Mouse (Mus musculus) cortical plate, adult 2 months (tissue): ENCODE data around the gene Cga. TPM values are rescaled to one million over a fixed set of nuclear protein-coding genes. Genes with fewer than 3 reads are reported as not detected.
"Not testable (repeated sequence)": the region's sequence is repeated elsewhere in the genome, so short reads cannot be mapped to it uniquely, and the experiment has no call there.

ENCODE experiments used
- H3K27ac ChIP-seq: fragments of 200-500 bp; 2 replicates; pipeline ENCODE4 v1.5.1; 2012; ENCODE audit warnings: low read length, control low read depth, inconsistent platforms; ENCODE audit not compliant: insufficient read depth
- H3K4me1 ChIP-seq: fragments of 200-500 bp; 2 replicates; pipeline ENCODE4 v1.6.1; 2011; ENCODE audit warnings: low read length; ENCODE audit not compliant: control insufficient read depth, insufficient read depth
- H3K4me3 ChIP-seq: fragments of 200-500 bp; 2 replicates; pipeline ENCODE4 v1.5.1; 2011; ENCODE audit warnings: mild to moderate bottlenecking, low read length, control low read depth; ENCODE audit not compliant: insufficient read depth
- CTCF ChIP-seq: fragments of 200-500 bp; IDR thresholded peaks from 2 replicates; pipeline ENCODE4 v1.5.1; 2011; ENCODE audit warnings: mild to moderate bottlenecking, control low read depth, low read length; ENCODE audit not compliant: insufficient read depth; ENCODE audit errors: extremely low read depth
- POLR2A ChIP-seq: fragments of 200-500 bp; IDR thresholded peaks from 2 replicates; pipeline ENCODE4 v1.6.1; 2011; ENCODE audit warnings: mild to moderate bottlenecking, low read length, control low read depth; ENCODE audit not compliant: insufficient read depth; ENCODE audit errors: extremely low read depth
- polyA plus RNA-seq: library from polyadenylated mRNA; depleted of rRNA; stranded (reverse); fragments of >200 nt; gene quantifications from 2 replicates; pipeline ENCODE4 v1.2.3, GENCODE M21; 2012

Cga gene
- polyA plus RNA-seq, 1 experiment, result not detected

DNA sequence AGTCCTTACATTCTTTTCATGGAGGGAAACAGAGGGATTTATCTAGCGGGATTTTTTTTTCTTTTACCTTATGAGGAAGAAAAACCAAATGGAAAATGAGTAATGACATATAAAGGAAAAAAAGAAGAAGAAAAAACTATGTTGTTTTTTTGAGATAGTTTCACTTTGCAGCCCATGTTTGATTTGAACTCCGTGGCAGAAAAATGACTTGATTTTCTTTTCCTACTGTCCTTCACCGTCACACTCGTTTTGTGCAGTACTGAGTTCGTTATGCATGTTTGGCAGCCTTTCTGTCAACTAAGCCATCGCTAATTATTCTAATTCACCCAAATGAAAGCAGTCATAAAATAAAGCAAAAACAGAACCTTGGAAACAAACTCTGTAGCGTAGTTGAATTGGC, 6.3 kb upstream of the Cga start:
- Histone ChIP-seq H3K4me3 (peak overlapping the region; percentile 48), H3K4me1 (no peaks in the 10 kb centered on the region; the same call in 1 of the 2 replicates), H3K27ac (no peak overlapping the region)
- TF ChIP-seq CTCF, result no peak
- no peak for TF ChIP-seq POLR2A

DNA sequence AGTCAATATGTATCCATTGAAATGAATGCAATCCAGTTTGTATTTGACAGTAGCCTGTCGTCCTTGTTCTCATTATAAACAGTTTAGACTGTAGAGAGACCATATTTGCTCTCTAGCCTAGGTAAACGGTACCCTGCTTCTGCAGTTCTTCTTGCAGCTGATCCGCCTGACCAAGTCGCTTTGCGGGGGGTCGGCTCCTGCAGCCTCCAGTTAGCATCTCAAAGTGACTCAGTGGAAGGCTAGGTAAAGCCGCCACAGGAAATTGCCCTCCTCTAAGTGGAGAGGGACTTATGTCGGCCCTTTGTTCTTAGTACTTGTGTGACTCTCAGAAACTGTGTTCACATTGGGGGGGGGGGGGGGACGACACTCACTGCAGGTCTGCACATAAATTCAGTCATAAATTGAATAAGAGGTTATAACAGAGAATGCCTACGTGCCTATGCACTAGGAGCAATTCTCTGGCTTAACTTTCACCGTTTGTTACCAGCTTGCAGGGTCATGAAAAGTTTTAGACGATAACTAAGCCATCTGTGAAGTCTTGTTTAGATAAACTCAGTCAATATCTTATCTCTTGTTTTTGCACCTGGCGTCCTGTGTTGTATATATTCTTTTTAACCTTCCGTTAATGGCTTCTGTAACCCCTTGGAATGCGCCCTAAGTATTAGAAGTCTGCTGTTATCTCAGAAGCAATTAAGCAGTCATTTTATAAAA, 4.3 kb upstream of the Cga start:
- no peak overlapping the region for H3K27ac ChIP-seq
- TF ChIP-seq POLR2A, result no peak
- no peak for TF ChIP-seq CTCF
- no peaks in the 10 kb centered on the region for H3K4me1 ChIP-seq
- H3K4me3 ChIP-seq, result no peak overlapping the region

DNA sequence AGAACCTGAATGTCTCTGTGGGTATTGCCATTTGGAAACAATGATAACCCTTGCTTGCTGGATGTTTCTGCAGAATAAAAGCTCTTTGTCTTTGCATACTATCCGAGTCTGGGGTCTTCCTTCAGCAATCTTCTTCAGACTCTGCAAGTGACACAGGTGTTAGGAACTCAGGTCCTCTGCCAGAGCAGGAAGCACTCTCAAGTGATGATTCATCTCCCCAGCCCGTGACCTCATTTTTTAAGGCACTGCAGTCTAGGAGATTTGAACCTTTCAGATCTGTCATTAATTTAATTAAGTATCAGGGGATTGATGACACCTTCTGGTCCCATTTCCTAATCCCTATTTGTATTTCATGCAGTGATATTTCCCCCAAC, 3.8 kb upstream of the Cga start:
- TF ChIP-seq POLR2A, result no peak
- TF ChIP-seq CTCF, result no peak
- Histone ChIP-seq H3K4me3 (no peak overlapping the region), H3K27ac (no peak overlapping the region), H3K4me1 (no peaks in the 10 kb centered on the region)

GRCm38 (mm10) chr4:34898497-34898896, 4.9 kb downstream of the Cga start:
- TF ChIP-seq CTCF, result no peak
- TF ChIP-seq POLR2A, result no peak
- Histone ChIP-seq H3K4me3 (no peak overlapping the region), H3K4me1 (no peaks in the 10 kb centered on the region), H3K27ac (no peak overlapping the region)

GRCm38 (mm10) chr4:34899322-34899721, 5.7 kb downstream of the Cga start:
- H3K4me1 ChIP-seq, result no peaks in the 10 kb centered on the region

GRCm38 (mm10) chr4:34900155-34900554, 6.6 kb downstream of the Cga start:
- H3K4me3 ChIP-seq, result no peak overlapping the region

More at GRCm38 (mm10) chr4:34899322-34899721, 5.7 kb downstream of the Cga start:
- H3K27ac ChIP-seq, result no peak overlapping the region
- TF ChIP-seq POLR2A (no peak), CTCF (no peak)
- no peak overlapping the region for H3K4me3 ChIP-seq

GRCm38 (mm10) chr4:34901166-34901565, 7.6 kb downstream of the Cga start:
- H3K4me1 ChIP-seq, result no peaks in the 10 kb centered on the region
- no peak overlapping the region for H3K4me3 ChIP-seq
- TF ChIP-seq POLR2A (no peak), CTCF (no peak)
- H3K27ac ChIP-seq, result no peak overlapping the region

More at GRCm38 (mm10) chr4:34900155-34900554, 6.6 kb downstream of the Cga start:
- Histone ChIP-seq H3K4me1 (no peaks in the 10 kb centered on the region), H3K27ac (no peak overlapping the region)
- no peak for TF ChIP-seq CTCF
- TF ChIP-seq POLR2A, result no peak

DNA sequence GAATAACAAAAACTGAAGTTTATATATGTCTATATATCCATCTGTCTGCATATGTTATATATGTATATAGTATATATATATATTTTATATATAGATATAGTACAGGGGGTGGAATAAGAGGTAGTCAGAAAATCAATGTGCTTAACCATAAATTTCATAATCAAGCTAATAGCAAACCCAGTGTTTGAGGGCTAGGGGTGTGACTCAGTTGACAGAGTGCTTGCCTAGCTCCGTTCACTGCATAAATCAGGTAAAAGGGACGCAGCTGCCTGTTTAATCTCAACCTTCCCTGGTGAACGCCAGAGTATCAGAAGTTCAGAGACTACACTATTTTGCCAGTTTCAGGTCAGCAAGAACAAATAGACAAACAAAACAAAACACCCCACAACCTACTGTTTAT, 8.0 kb downstream of the Cga start:
- H3K27ac ChIP-seq, H3K4me3 ChIP-seq, H3K4me1 ChIP-seq: not testable (repeated sequence)

GRCm38 (mm10) chr4:34905396-34905795, 11.8 kb downstream of the Cga start:
- Histone ChIP-seq H3K27ac (no peak overlapping the region), H3K4me3 (no peak overlapping the region)
- TF ChIP-seq POLR2A (no peak), CTCF (no peak)

GRCm38 (mm10) chr4:34906151-34906550, 12.6 kb downstream of the Cga start:
- TF ChIP-seq CTCF (no peak), POLR2A (no peak)
- Histone ChIP-seq H3K4me1 (no peaks in the 10 kb centered on the region), H3K4me3 (no peak overlapping the region), H3K27ac (no peak overlapping the region)

More at GRCm38 (mm10) chr4:34905396-34905795, 11.8 kb downstream of the Cga start:
- no peaks in the 10 kb centered on the region for H3K4me1 ChIP-seq

DNA sequence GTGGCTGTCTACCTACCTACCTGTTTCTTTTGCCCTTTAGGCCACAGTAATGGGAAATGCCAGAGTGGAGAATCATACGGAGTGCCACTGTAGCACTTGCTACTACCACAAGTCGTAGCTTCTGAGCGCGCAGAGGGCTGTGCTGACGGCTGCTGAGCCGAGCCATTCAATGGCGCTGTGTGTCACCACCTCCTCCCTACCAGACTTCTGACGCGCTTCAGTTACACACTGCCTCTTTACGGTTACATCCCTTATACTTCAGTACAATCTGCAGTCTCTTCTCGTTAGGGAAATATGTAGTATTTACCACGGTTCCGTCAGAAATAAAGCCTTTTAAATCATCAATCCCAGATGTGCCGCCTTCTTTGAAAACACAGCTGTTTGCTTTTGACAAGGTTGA, 13.4 kb downstream of the Cga start:
- no peak overlapping the region for H3K27ac ChIP-seq
- no peaks in the 10 kb centered on the region for H3K4me1 ChIP-seq
- no peak overlapping the region for H3K4me3 ChIP-seq
- TF ChIP-seq POLR2A (no peak), CTCF (no peak)
